Mouse (Mus musculus) thymus, postnatal 0 days (tissue): ENCODE results near the gene Frmd3. TPM values are rescaled to one million over a fixed set of nuclear protein-coding genes. Genes with fewer than 3 reads are reported as not detected.
A peak's percentile ranks its signal among the peaks of the same experiment; 100 is the strongest.
"Not testable (repeated sequence)": the region's sequence is repeated elsewhere in the genome, so short reads cannot be mapped to it uniquely, and the experiment has no call there.

Experiments used
- DNase-seq: peaks from one replicate; pipeline ENCODE4 v3.0.0-alpha.2; 2015; ENCODE audit warnings: low spot score
- polyA plus RNA-seq: library from polyadenylated mRNA; unstranded; fragments of >200 nt; fragmentation: Nextera tagmentation; extraction: Ambion mirVana; gene quantifications from 2 replicates; pipeline ENCODE4 v1.2.1, GENCODE M21; 2015

The Frmd3 gene
- 0.15 and 0.25 TPM in 2 replicates for polyA plus RNA-seq

DNA sequence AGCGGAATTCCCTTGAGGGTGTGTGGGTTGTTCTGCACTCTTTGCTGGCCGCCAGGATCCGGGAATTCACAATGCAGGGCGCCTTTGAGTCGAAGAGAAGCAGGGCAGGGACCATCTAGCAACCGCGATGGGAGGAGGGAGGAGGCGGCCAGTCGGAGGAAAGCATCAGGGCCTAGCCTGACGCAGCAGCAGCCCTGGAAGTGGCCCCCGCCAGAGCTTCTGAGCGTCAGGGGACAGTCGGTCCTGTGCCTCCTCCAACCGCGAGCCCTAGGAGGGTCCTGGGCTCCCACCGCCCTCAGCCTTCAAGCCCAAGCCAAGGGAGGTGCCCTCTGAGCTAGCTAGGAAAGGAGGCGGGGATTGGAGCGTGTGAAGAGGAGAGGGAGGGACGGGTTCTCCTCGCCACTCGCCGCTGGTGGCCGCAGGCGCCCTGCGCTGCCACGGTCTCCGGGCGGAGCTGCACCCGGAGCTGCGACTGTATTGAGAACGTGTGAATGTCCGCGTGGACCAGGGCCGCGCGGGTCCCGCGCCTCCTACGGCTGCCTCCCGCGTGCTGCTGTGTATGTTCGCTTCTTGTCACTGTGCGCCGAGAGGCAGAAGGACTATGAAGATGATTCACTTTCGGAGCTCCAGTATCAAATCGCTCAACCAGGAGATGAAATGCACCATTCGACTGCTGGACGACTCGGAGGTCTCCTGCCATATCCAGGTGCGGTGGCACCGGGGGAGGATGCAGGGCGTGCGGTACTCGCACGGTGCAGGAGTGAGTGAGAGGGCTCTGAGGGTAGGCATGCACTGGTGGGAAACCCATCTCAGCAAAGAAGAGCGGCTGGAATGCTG, at the start of gene Frmd3:
TSS of gene Frmd3 (plus strand) at position 232 of the 837 bp plus-strand sequence.
- DNase-seq = no peak

DNA sequence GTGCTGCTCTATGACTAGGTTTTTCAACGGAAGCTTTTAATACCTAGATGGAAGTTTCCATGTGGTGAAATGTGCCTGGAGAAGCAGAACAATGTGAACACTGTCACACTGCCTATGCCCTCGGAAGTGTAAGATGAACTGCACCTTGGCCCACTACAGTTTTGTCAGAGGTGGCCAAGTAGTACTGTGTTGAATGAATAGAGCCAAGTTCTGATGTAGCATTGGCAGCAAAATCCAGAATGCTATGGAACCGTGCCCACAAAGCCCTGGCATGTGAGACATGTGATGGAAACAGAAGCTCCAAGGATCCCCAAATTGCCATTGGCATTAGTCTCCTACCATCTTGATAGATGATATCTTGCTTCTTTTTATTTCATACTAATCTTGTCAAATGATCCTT, 32.8 kb upstream of the Frmd3 start:
- no peak for DNase-seq

DNA sequence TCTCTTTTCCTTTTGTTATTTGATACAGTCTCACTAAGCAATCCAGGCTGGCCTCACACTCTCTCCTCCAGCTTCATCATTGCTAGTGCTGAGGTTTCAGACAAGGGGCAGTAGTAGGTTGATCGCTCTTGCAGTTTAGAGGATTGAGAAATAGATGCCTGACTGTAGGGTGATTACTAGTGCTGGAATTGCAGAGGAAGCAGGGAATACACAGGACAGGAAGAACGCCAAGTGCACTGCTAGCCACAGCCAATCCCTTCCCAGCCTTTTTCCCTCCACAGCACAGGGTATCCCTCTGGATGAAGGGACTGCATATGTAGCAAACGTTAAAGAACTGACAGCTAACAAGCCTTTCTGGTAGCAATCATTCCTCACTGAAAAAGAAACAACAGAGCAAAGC, 965 bp upstream of the Frmd3 start:
- no peak for DNase-seq

DNA sequence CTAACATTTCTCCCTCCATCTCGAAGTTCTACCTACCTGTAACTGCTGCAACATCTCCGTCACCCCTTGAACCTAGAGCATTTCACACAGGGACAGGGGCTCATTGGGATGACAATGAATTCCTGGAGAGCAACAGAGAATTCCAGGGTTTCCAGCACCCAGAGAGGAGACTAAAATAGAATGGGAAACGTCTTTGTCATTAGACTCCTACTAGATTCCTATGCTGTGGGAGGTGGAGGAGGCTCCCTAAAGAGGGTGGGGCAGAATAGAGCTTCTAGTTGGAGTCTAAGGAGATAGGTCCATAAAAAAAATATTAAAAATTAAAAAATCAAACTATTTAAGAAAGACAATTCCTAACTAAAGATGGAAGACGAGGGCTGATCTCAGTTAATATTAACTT, 542 bp upstream of the Frmd3 start:
- no peak for DNase-seq

DNA sequence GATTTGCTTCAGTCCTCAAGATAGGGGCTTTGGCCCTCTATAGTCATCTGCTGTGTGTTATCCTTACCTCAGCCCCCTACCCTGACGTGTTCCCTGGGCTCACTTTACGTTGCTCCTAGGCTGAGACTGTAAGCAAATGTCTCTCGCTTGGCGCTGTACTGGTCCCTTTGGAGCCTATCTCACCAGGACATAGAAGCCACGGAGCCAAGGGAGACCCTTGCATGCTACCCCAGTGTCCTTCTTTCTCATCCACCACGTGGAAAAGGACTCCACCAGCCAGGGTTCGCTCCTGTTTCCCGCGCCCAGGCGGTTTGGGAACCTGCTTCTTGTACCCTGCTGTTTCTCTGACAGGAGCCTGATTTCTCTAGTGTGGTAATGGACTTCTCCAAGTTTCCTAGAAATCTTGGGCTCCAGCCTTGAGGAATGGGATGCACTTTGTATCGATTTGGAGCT, 832 bp downstream of the Frmd3 start:
- DNase-seq = no peak

DNA sequence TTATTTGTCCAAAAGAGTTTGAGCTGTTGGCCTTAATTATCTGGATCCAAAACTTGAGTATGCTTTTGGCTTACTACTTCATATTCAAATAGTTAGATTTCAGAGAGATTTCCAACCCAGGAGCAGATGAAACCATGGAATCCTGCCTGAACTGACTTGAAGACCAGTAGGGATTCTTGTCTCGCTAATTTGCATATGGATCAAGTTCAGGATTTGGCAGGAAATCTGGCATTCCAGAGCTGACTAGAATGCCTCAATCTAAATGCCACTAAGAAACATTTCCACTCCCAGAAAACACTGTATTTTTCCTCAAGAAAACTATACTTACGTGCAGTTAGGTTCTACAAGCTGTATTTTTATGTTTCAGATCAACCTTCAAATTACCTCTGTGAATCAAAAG, 6.8 kb downstream of the Frmd3 start:
- no peak for DNase-seq

DNA sequence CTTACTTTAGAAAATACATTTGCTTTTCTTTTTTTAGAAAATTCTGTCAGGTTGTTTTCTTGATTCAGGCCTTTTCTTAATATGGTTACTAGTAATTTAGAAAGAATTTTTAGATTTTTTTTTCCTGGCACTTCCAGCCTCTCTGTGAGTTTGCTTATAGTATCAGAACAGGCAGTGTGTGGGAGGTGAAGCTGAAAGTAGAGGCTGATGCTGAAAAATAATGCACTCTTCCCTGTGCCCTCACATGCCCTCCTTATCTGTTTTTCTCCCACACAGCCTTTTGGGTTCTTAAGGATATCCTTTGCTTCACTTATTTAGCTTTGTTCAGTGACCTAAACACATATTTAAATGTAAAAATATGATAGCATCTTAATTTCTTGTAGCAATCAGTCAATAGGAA, 30.0 kb downstream of the Frmd3 start:
- no peak for DNase-seq

DNA sequence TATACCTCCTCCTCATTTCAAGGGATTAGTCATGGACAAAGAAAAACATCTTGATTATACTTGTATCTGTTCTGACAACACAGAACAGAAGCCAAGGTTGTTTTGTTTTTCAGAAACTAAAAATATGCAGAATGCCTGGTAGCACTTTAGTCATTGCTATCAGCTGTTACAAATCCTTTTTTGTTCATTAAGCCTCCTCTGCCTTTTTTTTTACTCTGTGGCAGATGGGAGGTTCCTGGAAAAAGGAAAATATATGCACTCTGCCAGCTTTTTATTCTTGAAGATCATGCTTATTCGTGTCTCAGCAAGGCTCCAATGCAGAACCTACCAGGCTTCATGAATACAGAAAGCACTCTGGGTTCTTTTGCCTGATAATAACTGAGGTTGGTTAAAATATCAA, 38.5 kb downstream of the Frmd3 start:
- DNase-seq = no peak

DNA sequence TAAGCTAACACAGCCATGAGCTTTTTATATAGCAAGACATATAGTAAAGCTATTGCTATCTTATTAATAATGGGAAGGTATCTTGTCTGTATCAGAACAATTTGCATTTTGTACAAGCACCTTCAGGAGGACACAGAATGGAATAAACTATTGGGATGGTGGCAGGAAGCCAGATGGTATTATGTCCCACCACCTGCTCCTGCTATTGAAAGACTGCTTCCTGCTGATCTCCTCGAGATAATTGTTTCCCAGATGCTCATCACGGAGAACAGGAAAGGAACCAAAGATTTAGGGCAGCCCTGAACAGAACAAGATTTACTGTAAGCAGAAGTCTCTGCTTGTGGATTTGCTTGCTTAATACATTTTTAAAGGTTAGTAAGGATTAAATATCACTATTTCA, 63.5 kb downstream of the Frmd3 start:
- DNase-seq = no peak

DNA sequence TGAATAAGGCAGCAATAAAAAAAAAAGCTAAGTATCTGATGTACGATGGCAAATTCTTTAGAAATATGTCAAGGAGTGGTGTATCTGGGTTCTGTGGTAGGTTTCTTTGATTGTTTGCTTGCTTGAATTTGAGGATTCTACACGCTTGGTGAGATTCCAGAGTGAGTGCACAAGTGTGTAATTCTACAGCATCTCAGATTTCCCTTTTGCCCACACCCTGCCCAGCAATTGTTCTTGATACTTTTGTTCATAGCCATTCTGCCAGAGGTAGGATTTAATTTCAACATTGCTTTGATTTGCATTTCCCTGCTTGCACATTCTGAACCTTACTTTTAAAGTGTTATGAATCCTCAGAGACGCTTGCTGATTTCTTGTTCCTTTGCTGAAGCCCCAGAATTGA, 97.6 kb downstream of the Frmd3 start:
- no peak for DNase-seq

DNA sequence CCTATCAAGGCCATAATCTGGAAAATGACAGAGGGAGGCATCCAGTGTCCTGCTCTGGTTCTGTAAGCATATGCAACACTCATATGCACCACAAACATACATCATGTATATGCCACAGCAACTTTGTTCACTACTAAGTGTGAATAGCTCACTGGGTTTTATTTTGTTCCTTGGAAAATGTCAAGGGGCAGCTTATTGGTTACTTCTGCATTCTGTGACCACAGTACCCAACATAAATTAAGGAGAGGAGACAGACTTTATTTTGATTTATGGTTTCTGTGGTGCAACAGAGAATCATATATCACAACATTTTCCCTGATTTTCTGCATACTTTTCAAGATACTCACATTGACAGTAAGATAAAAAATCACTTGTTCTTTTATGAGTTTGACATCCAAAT, 178.3 kb downstream of the Frmd3 start:
- DNase-seq = no peak

DNA sequence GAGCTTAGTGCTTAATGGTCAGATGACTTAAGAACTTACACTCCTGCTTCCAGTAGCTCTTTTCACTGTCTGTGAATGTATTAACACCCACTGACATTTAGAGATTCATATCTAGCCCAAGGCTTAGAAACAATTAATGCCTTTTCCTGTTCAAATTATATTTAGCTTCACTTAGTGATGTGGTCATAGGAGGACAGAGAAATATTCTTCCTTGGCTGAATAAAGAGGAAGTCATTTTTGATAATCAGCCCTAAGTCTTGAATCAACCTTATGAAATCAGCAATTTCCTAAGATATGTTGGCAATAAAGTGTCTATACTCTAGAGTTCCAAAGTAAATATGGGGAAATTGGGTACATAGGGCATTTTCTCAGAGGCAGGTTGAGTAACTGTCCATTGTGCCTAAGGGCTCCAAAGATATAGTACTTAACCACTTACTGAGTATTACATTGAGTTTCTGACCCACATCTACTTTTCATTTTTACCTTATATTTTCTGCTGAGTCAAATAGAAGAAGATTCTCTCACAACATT, 188.1 kb downstream of the Frmd3 start:
- DNase-seq = no peak

DNA sequence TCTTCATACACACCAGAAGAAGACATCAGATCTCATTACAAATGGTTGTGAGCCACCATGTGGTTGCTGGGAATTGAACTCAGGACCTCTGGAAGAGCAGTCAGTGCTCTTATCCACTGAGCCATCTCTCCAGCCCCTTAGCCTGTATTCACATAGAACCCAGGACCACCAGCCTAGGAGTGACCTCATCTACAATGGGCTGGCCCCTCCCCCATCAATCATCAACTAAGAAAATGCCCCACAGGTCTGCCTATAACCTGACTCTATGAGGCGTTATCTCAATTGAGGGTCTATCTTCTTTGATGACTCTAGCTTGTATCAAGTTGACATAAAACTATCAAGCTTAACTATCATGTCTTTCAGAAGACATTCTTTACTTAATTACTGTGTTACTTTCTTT, 208.5 kb downstream of the Frmd3 start:
- DNase-seq = not testable (repeated sequence)

DNA sequence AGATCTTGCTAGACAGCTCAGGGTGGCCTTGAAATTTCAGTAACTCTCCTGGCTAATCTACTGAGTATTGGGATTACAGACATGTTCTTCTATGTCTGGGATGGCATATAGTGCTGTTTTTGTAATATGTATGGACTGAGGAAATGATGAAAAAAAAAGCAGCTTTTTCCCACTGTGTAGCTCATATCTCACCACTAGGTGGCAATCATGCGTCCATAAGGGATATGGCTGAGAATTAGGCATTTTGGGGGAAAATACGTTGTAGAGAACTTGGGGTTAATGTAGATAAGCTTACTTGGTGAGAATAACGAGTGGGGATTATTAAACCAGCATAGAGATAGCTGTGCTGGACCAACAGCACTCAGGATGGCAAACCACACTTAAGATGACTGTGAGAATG, 209.1 kb downstream of the Frmd3 start:
- DNase-seq = peak; percentile 31

DNA sequence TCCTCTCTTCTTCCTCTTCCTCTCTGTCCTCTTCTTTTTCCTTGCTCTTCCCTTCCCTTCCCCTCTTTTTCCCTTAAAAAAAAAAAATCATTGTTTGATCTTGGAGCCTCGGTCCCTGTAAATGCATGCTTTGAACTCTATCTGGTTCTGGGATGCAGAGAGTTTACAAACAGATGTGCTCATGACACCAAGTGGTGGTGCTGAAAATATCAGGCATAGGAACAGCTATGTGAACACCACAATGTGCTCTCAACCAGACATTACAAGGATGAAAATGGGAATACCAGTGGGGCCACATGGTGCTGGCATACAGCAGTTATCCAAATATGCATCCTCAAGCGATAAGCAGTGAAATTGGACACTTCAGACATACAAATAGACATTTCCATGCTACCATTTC, 211.0 kb downstream of the Frmd3 start:
- no peak for DNase-seq

DNA sequence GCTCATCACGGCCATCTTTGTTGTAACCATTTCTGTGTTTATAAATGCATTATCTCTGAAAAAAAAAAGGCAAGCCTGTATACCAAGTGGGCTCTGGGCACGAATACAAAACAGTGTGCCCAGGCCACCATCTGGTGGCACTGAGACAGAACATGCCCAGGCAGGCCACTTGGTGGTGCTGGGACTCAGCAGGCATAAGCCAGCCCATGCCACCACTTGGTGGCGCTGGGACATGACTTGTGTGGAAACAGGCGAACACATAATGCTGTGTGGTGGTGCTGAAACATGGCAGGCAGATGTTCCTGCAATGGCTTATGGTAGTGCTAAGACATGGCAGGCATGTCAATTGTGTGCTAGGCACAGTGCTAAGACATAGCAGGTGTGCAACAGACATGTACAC, 217.8 kb downstream of the Frmd3 start:
- DNase-seq = peak; percentile 47

DNA sequence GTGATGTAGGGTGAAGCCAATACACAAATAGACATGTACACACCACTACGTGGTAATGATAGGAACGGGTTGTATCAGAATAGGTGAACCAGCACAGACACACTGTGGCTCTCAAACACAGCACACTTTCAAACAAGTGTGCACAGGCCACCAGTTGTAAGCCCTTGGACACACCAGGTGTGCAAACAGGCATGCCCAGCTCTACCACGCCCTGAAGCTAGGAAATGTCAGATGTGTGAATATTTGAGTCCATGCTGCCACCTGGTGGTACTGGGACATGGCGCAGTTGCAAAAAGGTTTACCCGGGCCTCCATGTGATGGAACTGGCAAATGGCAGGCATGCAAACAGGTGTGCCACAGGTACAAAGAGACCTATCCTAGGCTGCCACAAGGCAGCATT, 218.2 kb downstream of the Frmd3 start:
- DNase-seq = peak; percentile 55

DNA sequence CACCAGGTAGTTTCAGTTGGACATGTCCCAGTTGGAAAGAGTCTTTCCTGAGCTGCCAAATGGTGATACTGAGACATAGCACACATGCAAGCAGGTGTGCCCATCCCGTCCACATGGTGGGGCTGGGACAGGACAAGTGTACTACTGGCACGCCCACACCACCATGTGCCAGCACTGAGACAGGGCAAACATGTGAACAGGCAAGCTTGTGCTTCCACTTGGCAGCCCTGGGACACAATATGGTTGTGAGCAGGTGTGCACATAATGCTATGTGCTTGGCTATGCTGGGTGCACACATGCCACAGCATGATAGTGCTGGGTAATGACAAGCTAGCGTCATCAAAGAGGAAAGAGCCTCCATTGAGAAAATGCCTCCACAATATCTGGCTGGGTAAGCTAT, 220.3 kb downstream of the Frmd3 start:
- no peak for DNase-seq

DNA sequence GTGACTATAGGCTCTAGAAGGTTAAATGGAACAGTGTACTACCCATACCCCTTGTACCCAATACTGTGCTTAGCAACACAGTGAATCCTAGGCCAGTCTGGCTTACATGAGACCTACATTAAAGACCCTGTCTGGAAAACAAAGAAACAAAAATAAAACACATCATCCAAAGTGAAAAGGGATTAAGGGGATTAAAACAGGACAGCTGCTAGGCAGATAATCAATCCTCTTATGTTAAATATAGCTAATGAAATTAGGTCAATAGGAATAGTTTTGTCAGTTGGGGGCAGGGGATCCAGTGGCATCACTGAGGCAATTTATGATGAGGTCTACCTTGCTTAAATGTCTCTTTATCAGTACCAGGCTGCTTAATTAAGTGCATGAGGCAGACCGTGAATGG, 228.9 kb downstream of the Frmd3 start, which contains the start of gene Kdm4c:
TSS of gene Kdm4c (plus strand) at position 322 of the 400 bp plus-strand sequence.
- DNase-seq = no peak
